Mouse (Mus musculus) forebrain, embryonic 16.5 days (tissue): ENCODE data around the gene A930018P22Rik. TPM values are rescaled to one million over a fixed set of nuclear protein-coding genes. Genes with fewer than 3 reads are reported as not detected.
"Not testable (repeated sequence)": the region's sequence is repeated elsewhere in the genome, so short reads cannot be mapped to it uniquely, and the experiment has no call there.

ENCODE experiments used
- ATAC-seq: fragments of 200-750 bp; cut with Nextera tagmentation; 2 replicates; pipeline ENCODE4 v1.8.0; 2017; ENCODE audit warnings: mild to moderate bottlenecking, moderate library complexity
- H3K27ac ChIP-seq: fragments of 300-500 bp; sonication (generic); 2 replicates; pipeline ENCODE4 v1.5.1; 2014; ENCODE audit warnings: low read length, control low read depth
- H3K27me3 ChIP-seq: fragments of 300-500 bp; sonication (generic); replicated peaks from 2 replicates; pipeline ENCODE4 v1.6.1; 2014; ENCODE audit warnings: low read length; ENCODE audit not compliant: control insufficient read depth, insufficient read depth
- H3K36me3 ChIP-seq: fragments of 300-500 bp; sonication (generic); 2 replicates; pipeline ENCODE4 v1.6.1; 2014; ENCODE audit not compliant: control insufficient read depth, insufficient read depth
- H3K4me1 ChIP-seq: fragments of 300-500 bp; sonication (generic); replicated peaks from 2 replicates; pipeline ENCODE4 v1.6.1; 2014; ENCODE audit warnings: low read length; ENCODE audit not compliant: control insufficient read depth, insufficient read depth
- H3K4me2 ChIP-seq: fragments of 300-500 bp; sonication (generic); 2 replicates; pipeline ENCODE4 v1.6.1; 2014; ENCODE audit warnings: mild to moderate bottlenecking, low read length, control low read depth
- H3K4me3 ChIP-seq: fragments of 300-500 bp; sonication (generic); replicated peaks from 2 replicates; pipeline ENCODE4 v1.5.1; 2014; ENCODE audit warnings: mild to moderate bottlenecking, low read length, control low read depth
- H3K9ac ChIP-seq: fragments of 300-500 bp; sonication (generic); replicated peaks from 2 replicates; pipeline ENCODE4 v1.6.1; 2014; ENCODE audit warnings: low read depth, low read length, control low read depth
- H3K9me3 ChIP-seq: fragments of 300-500 bp; sonication (generic); 2 replicates; pipeline ENCODE4 v1.6.1; 2016; ENCODE audit warnings: low read length; ENCODE audit not compliant: control insufficient read depth
- WGBS: fragments of 180-500 bp; shearing (Covaris S2); extraction: QIAGEN DNeasy Blood & Tissue Kit; methylation state at CpG from one replicate; pipeline ENCODE4 v1.1.7; 2014; 5-methylcytosine and 5-hydroxymethylcytosine counted together
- polyA plus RNA-seq: library from polyadenylated mRNA; unstranded; fragments of >200 nt; fragmentation: Nextera tagmentation; extraction: Ambion mirVana; gene quantifications from 2 replicates; pipeline ENCODE4 v1.2.1, GENCODE M21; 2015

The A930018P22Rik gene
- polyA plus RNA-seq, 1 experiment from 2014 or later = not detected

- not testable (repeated sequence) for H3K9ac ChIP-seq, H3K4me2 ChIP-seq, ATAC-seq, H3K4me3 ChIP-seq, H3K36me3 ChIP-seq, H3K27ac ChIP-seq, H3K4me1 ChIP-seq, H3K9me3 ChIP-seq, H3K27me3 ChIP-seq
- WGBS = 55% methylated on average over 1 of the region's 1 CpGs
These were observed 25.8 kb upstream of the A930018P22Rik start for GRCm38 (mm10) chr2:104096796-104097195.

GRCm38 (mm10) chr2:104097396-104097795 is 25.2 kb upstream of the A930018P22Rik start:
- over 99% methylated on average over 4 of the region's 4 CpGs for WGBS
- H3K9me3 ChIP-seq, H3K4me2 ChIP-seq, H3K4me3 ChIP-seq, ATAC-seq, H3K27me3 ChIP-seq, H3K9ac ChIP-seq, H3K27ac ChIP-seq, H3K36me3 ChIP-seq, H3K4me1 ChIP-seq: not testable (repeated sequence)

- Histone ChIP-seq H3K4me3 (no peak overlapping the region), H3K4me2 (no peak overlapping the region), H3K9ac (no peak overlapping the region), H3K27ac (no peak overlapping the region), H3K27me3 (no peaks in the 10 kb centered on the region), H3K36me3 (no peaks in the 10 kb centered on the region), H3K9me3 (no peaks in the 10 kb centered on the region), H3K4me1 (0 out of 2 replicates have a peak, but pooled peaks cover 3% of the 10 kb centered on the region)
- ATAC-seq = no peak
- WGBS = 52% methylated on average over 3 of the region's 3 CpGs
These were observed 23.9 kb upstream of the A930018P22Rik start for GRCm38 (mm10) chr2:104098529-104099230.

GRCm38 (mm10) chr2:104099231-104099585 is 23.4 kb upstream of the A930018P22Rik start:
- H3K4me2 ChIP-seq = no peak overlapping the region
- no peak overlapping the region for H3K4me3 ChIP-seq
- no peaks in the 10 kb centered on the region for H3K27me3 ChIP-seq
- H3K9ac ChIP-seq = no peak overlapping the region
- WGBS = 97% methylated on average over 2 of the region's 2 CpGs
- no peaks in the 10 kb centered on the region for H3K9me3 ChIP-seq
- no peak overlapping the region for H3K27ac ChIP-seq
- no peak for ATAC-seq
- H3K36me3 ChIP-seq = no peaks in the 10 kb centered on the region
- 0 out of 2 replicates have a peak, but pooled peaks cover 3% of the 10 kb centered on the region for H3K4me1 ChIP-seq

- Histone ChIP-seq H3K4me1 (0 out of 2 replicates have a peak, but pooled peaks cover 3% of the 10 kb centered on the region), H3K9me3 (no peaks in the 10 kb centered on the region), H3K27ac (no peak overlapping the region), H3K4me3 (no peak overlapping the region), H3K4me2 (no peak overlapping the region), H3K27me3 (no peaks in the 10 kb centered on the region), H3K9ac (no peak overlapping the region), H3K36me3 (no peaks in the 10 kb centered on the region)
- ATAC-seq = no peak
- WGBS = 34% methylated on average over 1 of the region's 1 CpGs
These were observed 22.6 kb upstream of the A930018P22Rik start for GRCm38 (mm10) chr2:104099946-104100345.

- H3K4me3 ChIP-seq = no peak overlapping the region
- H3K36me3 ChIP-seq = no peaks in the 10 kb centered on the region
- H3K9ac ChIP-seq = no peak overlapping the region
- H3K4me1 ChIP-seq = no peaks in the 10 kb centered on the region
- WGBS = 94% methylated on average over 6 of the region's 6 CpGs
- H3K27ac ChIP-seq = no peak overlapping the region
- no peaks in the 10 kb centered on the region for H3K27me3 ChIP-seq
- no peak overlapping the region for H3K4me2 ChIP-seq
- no peaks in the 10 kb centered on the region for H3K9me3 ChIP-seq
- no peak for ATAC-seq
These were observed 17.8 kb upstream of the A930018P22Rik start for GRCm38 (mm10) chr2:104104800-104105199.

- H3K36me3 ChIP-seq, H3K9ac ChIP-seq, H3K9me3 ChIP-seq, H3K27ac ChIP-seq, H3K4me1 ChIP-seq, H3K27me3 ChIP-seq, H3K4me3 ChIP-seq, H3K4me2 ChIP-seq, ATAC-seq: not testable (repeated sequence)
- WGBS = 89% methylated on average over 2 of the region's 2 CpGs
These were observed 13.5 kb upstream of the A930018P22Rik start for GRCm38 (mm10) chr2:104109021-104109420.

- no peaks in the 10 kb centered on the region for H3K4me1 ChIP-seq
- H3K27ac ChIP-seq = no peak overlapping the region
- H3K36me3 ChIP-seq = no peaks in the 10 kb centered on the region
- H3K4me3 ChIP-seq = no peak overlapping the region
- no peaks in the 10 kb centered on the region for H3K9me3 ChIP-seq
- H3K27me3 ChIP-seq = no peaks in the 10 kb centered on the region
- no peak for ATAC-seq
- H3K4me2 ChIP-seq = no peak overlapping the region
- no peak overlapping the region for H3K9ac ChIP-seq
- 73% methylated on average over 2 of the region's 2 CpGs for WGBS
These were observed 13.0 kb upstream of the A930018P22Rik start for GRCm38 (mm10) chr2:104109528-104109927.

GRCm38 (mm10) chr2:104110031-104110430 is 12.5 kb upstream of the A930018P22Rik start:
- H3K4me1 ChIP-seq = no peaks in the 10 kb centered on the region
- H3K27me3 ChIP-seq = no peaks in the 10 kb centered on the region
- ATAC-seq = no peak
- WGBS = 87% methylated on average over 4 of the region's 4 CpGs
- H3K27ac ChIP-seq = no peak overlapping the region
- H3K9me3 ChIP-seq = no peaks in the 10 kb centered on the region
- no peak overlapping the region for H3K4me2 ChIP-seq
- no peak overlapping the region for H3K9ac ChIP-seq
- H3K4me3 ChIP-seq = no peak overlapping the region
- H3K36me3 ChIP-seq = no peaks in the 10 kb centered on the region
